Mouse (Mus musculus): ENCODE data around the gene Arfgap2.
A peak's percentile ranks its signal among the peaks of the same experiment; 100 is the strongest.
"Not testable (repeated sequence)": the region's sequence is repeated elsewhere in the genome, so short reads cannot be mapped to it uniquely, and the experiment has no call there.

Arfgap2 gene

DNA sequence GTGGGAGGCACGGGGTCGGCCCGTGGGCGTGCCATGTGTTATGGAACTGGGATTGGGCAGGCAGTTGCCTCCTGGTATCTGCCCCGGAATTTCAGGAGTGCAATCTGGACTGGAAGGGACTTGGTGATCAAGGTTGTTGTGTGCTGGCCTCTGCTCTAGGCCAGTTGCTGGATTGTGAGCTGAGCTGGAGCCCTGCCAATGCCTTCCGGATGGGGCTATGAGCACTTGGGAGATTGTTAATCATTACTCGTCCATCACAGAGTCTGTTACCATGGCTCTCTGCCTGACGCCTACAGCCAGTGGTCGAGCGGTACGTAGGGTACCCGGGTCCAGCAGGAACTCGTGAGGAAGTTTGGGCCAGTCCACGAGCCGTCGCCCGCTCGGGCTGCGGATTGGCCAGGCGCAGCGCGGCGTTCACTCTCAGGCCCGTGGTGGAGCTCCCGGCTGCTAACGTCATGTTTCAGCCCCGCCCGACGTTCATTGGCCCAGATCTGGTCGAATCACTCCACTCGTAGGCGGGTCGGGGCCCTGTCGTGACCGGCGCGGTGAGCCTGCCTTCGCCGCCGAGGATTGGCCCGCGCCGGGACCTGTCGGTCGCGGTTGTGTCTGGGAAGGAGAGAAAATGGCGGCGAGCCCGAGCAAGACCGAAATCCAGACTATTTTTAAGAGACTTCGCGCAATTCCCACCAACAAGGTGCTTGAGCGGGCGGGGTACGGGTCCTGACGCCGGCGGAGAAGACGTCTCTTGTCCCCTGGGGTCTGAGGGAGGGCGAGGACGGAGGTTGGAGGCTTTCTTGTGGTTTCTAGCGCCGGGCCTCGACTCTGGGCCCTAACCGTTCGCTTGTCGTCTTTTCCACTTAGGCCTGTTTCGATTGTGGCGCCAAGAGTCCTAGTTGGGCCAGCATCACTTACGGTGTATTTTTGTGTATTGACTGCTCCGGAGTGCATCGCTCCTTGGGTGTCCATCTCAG is at the start of gene Arfgap2:
TSS of gene Arfgap2 (plus strand) at position 264 of the 971 bp plus-strand sequence.
- peak; percentile 93 for DNase-seq (ENCODE audit: low spot score)

GRCm38 (mm10) chr2:91217032-91217431 is 47.7 kb upstream of the Arfgap2 start:
- DNase-seq (ENCODE audit: low spot score): peak; percentile 11

DNA sequence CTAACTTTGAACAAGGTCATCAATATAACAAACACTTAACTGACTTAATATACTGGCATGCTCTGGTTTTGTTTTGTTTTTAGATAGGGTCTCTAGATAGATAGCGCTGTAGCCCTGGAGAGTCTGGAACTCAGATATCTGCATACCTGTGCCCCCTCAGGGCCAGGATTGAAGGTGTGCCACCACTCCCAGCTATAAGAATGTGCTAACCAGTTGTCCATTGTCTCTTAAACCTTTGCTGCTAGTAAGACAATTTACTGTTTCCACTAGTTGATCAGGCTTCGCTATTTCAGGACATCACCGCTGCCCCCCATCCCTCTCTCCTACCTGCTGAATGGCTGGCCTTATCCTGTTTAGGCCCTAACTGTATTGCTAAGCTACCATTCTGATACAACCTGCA is 44.3 kb upstream of the Arfgap2 start:
- no peak for DNase-seq (ENCODE audit: low spot score)

DNA sequence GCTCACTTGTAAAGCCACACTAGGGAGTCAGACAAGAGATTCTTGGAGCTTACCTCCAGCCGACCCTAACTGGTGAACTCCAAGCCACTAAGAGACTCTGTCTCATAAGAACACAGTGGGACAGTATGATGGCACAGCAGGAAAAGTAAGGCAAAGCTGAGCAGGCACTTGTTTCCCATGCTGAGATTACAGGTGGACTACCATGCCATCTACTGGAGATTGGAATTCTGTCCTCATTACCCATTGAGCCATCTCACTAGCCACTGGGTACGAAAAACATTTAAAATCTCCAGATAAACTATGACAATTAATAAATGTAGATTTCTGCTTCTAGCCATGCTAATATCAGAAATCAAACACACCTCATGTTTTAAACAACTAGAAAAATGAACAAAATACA is 41.2 kb upstream of the Arfgap2 start:
- no peak for DNase-seq (ENCODE audit: low spot score)

GRCm38 (mm10) chr2:91229735-91230134 is 35.0 kb upstream of the Arfgap2 start:
- no peak for DNase-seq (ENCODE audit: low spot score)

DNA sequence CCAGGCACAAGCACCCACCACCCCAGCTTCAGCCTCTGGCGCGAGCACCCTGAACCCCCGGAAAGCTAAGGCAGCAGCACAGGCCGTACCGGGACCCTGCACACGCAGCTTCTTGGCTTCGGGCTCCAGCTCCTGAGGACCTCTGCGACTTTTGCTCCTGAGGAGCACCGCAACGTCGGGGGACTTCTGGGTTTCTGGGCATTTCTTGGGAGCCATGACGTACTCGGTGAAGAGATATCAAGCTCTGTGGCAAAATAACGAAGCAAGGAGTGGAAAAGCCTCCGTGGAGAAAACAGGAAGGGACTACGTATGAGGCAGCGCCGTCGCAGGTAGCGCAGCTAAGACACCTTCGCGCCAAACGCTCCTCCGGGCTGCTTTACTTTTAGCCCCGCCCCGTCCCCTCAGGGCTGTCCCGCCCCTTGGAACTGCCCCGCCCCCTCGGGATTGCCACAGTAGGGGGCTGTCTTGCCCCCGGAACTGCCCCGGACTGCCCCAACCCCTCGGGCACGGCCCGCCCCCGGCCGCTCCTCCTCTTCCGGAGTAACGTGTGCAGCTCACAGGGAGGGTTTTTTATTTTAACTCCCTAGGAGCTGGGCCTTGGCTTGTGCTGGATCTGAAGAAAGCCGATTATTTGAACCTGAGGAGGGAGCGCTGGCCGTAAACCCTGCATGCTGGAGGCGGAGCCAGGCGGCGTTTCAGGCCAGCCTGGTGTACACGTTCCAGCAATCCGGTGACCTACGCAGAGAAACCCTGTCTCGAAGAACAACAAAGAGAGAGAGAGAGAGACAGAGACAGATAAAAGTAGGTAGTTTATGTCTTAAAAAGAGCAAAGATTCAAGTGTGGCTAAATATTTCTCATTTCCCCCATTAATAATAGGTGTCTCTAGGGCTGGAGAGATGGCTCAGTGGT is 27.9 kb upstream of the Arfgap2 start, which contains the start of gene Ddb2:
TSS of gene Ddb2 (minus strand) at position 382 of the 910 bp plus-strand sequence.
- DNase-seq (ENCODE audit: low spot score): peak; percentile 95

GRCm38 (mm10) chr2:91237511-91238080 is 27.2 kb upstream of the Arfgap2 start:
- not testable (repeated sequence) for DNase-seq (ENCODE audit: low spot score)

DNA sequence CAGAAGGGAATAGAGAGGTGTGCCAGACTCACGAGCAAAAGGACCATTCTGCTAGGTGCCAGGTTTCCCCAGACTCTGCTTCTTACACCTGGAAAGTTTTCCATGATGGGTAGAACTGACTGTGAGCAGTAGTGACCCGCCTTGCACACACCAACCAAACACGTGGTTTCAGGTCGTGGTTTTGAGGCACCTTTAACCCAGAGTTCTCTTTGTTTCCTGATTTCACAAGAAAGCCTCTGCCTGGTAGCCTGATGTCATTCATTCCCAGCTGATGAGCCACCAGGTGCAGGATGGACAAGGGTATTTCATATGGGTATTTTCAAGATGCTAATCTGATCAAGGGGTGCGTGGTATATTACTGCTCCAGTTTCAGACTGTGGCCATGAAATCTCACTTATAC is 22.2 kb upstream of the Arfgap2 start:
- no peak for DNase-seq (ENCODE audit: low spot score)

- no peak for DNase-seq (ENCODE audit: low spot score)
These were observed 21.4 kb upstream of the Arfgap2 start for GRCm38 (mm10) chr2:91243416-91243815.

GRCm38 (mm10) chr2:91244557-91245228 is 20.1 kb upstream of the Arfgap2 start:
- no peak for DNase-seq (ENCODE audit: low spot score)

DNA sequence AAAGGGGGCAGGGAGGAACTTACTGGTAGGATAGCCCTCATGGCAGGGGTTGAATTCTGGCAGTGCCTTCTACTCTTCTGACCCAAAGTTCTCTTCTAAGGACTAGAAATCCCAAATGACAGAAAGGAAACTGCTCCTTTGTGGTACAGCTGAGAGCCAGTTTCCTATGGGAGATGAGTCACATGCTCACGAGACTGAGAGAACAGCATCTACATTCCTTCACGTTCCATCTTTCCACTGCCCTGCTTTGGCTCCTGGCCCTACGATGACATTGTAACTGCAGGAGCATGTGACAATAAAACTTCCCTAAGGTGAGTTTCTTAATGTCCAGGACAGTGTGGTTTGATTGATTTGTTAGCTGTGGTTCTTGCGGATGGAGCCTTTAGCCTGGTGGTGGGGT is 16.4 kb upstream of the Arfgap2 start:
- no peak for DNase-seq (ENCODE audit: low spot score)

DNA sequence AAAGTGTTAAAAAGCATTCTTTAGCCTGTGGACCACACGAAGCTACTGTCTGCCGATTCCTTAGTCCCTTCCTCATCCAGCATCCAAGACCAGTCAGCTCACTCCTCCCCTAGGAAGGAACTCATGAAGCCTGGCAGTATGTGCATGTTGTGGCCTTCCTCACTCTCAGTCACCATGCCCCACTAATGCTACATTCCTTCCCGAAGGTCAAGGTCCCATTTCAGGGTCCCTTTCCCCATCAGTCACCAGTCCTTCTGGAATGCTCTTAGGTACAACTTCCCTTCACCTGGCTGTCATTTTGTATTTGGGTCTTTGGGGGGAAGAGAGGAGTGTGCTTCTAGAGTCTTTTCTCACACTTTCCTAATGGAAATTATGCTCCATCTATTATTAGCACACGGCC is 12.8 kb upstream of the Arfgap2 start:
- no peak for DNase-seq (ENCODE audit: low spot score)

GRCm38 (mm10) chr2:91252512-91252911 is 12.3 kb upstream of the Arfgap2 start:
- DNase-seq (ENCODE audit: low spot score): no peak

DNA sequence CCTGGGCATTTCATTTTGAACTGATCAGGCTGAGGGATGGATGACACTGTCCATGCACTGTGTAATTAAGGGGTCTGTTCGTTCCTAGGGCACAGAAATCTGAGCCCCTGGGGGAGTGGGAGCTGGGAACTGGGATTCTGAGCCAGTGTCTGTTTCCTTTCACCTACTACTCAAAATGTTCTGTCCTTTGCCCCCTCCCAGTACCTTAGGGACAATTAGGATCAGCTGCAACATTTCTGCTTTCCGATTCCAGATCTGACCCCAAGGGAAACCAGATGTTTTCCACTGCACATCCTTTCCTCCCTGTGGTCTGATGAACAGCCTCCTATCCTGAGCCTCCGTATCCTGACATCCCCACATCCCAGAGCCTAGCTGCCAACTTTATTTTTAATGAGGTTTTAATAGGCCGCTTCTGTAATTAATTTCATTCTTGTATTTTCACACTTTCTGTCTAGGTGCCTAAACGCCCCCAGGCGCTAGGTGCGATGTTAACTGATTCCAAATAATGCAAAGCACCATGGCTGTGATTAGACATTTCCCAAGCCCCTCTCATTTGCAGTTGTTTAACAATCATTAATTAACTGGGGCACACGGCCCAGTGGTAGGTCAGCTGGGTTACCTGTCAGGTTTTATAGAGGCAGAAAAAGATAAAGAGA is 9.9 kb upstream of the Arfgap2 start:
- no peak for DNase-seq (ENCODE audit: low spot score)

GRCm38 (mm10) chr2:91255661-91256150 is 9.1 kb upstream of the Arfgap2 start, which contains the start of gene Pacsin3:
Gene Pacsin3, plus strand, starts transcription at chr2:91255954.
- peak; percentile 25 for DNase-seq (ENCODE audit: low spot score)

DNA sequence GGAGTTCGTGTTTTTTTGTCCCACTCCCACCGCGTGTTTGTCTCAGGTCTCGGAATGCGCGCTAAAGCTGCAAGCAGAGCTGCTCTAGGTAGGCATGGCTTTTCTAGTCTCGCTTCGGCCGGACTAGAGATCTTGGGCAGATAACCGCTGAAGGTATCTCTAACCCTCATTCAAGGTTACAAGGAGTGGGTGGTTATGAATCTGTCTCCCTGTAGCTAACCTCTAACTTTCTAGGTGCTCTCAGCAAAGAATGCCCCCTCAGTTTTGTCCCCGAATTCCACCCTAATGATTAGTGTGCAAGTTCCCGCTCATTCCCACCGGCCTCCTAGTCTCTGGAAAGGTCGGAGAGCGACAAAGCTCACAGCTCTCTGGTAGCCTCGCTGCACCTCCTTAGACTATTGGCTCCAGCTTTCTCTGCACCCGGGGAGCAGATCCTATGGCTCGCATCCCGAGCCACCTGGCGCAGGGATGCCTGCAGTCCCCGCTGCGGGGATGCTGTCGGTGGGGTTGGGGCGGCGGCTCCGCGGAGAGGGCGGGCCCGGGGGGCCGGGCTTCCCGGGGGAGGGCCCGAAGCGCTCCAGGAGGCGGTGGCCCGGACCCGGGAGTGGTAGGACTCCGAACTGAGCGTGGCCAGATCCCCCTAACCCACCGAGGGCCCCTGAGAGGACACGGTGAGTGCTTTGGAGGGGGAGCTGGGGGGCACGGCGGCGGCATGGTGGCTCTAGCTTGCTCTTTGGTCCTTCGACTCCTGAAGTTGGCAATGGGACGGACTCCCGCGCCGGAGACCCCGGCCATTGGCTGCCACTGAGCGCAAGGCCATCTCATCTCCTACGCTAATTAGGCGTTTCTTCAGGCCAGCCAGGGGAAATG is 8.3 kb upstream of the Arfgap2 start:
- DNase-seq (ENCODE audit: low spot score): peak; percentile 32

DNA sequence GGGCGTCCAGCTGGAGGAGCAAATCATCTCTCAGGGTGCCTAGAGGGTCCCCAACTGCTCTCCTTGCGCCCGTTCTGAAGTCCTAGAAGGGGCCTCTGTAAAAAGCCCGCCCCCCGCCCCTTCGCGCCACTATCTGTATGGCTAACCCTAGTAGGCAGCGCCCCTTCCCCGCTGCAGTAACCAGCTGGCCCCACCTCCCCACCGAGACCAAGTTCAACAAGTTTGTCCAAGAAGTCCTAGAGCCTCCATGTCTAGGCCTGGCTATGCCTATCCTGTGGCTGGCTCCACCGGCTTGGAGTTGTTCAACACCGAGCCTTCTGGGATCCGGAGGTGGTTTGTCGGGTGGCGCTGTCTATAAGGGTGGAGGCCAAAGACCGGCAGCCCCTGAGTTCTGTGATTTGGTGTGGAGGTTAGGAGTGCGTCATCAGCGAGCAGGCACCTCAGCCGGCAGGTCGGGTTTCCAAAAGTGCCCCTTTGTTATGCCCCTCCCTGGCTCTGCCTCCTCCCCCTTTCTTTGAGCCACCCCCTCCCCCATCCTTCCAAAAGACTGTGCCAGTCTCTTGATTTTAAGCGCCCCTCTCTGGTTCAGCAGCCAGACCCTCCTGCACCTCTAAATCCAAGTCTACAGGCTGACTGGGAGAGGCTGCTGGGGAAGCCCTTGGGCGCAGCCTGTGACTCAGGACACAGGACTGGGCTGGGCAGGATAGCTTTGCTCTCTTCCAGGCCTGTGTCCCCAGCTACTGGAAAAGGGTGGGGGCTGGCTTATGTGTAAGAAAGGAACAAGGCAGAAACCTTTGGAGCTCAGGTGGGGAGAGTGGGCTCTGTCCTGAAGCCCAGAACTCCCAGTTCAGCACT is 7.4 kb upstream of the Arfgap2 start:
- peak; percentile 64 for DNase-seq (ENCODE audit: low spot score)

DNA sequence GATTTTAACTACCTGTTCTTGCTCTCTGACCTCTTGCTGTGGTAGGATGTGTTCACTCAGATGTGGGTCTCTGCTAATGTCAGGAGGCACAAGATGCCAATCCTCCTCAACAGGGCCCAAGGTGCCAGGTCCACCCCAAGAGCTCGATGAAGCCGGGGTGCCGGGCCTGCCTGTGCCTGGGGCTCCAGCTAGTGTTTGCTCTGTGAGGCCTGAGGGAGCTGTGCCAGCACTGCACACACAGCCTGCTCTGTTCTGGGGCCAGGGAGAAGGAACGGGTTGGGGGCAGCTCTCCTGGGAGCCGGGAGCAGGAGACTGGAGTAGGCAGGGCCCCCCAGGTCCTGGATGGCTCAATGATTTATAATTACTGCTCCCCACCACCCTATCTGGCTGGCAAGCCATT is 6.7 kb upstream of the Arfgap2 start:
- no peak for DNase-seq (ENCODE audit: low spot score)

DNA sequence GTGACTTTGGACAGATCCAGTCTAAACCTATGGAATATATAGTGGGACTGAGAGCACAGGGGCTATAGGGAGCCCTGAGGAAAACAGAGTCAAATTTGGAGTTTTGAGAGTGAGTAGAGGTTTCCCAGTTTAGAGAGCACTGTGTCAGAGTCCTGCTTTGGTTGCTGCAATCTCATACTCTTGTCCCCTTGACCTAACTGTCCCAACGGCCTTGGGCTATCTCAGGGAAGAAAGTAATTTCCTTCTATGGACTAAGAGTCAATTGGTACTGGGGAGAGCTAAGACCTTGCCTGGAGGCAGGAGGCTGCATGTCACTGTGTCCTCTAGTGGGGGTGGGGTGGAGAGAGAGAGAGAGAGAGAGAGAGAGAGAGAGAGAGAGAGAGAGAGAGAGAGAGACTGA is 5.9 kb upstream of the Arfgap2 start:
- no peak for DNase-seq (ENCODE audit: low spot score)

Measured in T-cell, adult 2 months (primary cell).